Mouse (Mus musculus): ENCODE results near the gene Ppp2r5a. TPM values are rescaled to one million over a fixed set of nuclear protein-coding genes. Genes with fewer than 3 reads are reported as not detected.
A peak's percentile ranks its signal among the peaks of the same experiment; 100 is the strongest.

The Ppp2r5a gene
- polyA plus RNA-seq, 2 experiments from 2014 or later = 43.2 to 52.2 TPM

- no peak for ATAC-seq
Measured at GRCm38 (mm10) chr1:191375644-191375998, 27.5 kb downstream of the Ppp2r5a start.

- no peak for ATAC-seq
Measured at GRCm38 (mm10) chr1:191374993-191375643, 28.0 kb downstream of the Ppp2r5a start.

GRCm38 (mm10) chr1:191369140-191369539 is 33.9 kb downstream of the Ppp2r5a start:
- peak; percentile 62 for ATAC-seq

GRCm38 (mm10) chr1:191368193-191368592 is 34.9 kb downstream of the Ppp2r5a start:
- ATAC-seq = no peak

GRCm38 (mm10) chr1:191364477-191364876 is 38.6 kb downstream of the Ppp2r5a start:
- peak; percentile 62 for ATAC-seq

- no peak for ATAC-seq
Measured at GRCm38 (mm10) chr1:191362412-191362811, 40.7 kb downstream of the Ppp2r5a start.

GRCm38 (mm10) chr1:191359478-191359877 is 43.6 kb downstream of the Ppp2r5a start:
- ATAC-seq = no peak

- ATAC-seq = no peak
Measured at GRCm38 (mm10) chr1:191356936-191357335, 46.1 kb downstream of the Ppp2r5a start.

- ATAC-seq = no peak
Measured at GRCm38 (mm10) chr1:191353836-191354235, 49.2 kb downstream of the Ppp2r5a start.

GRCm38 (mm10) chr1:191352786-191353488 is 50.1 kb downstream of the Ppp2r5a start:
- ATAC-seq = peak; percentile 57

- no peak for ATAC-seq
Measured at GRCm38 (mm10) chr1:191350355-191350754, 52.7 kb downstream of the Ppp2r5a start.

- no peak for ATAC-seq
Measured at GRCm38 (mm10) chr1:191349486-191350037, 53.5 kb downstream of the Ppp2r5a start.

GRCm38 (mm10) chr1:191348996-191349395 is 54.1 kb downstream of the Ppp2r5a start:
- ATAC-seq = no peak

GRCm38 (mm10) chr1:191348592-191348991 is 54.5 kb downstream of the Ppp2r5a start:
- ATAC-seq = no peak

GRCm38 (mm10) chr1:191347602-191348001 is 55.5 kb downstream of the Ppp2r5a start:
- no peak for ATAC-seq

GRCm38 (mm10) chr1:191340530-191340929 is 62.5 kb downstream of the Ppp2r5a start:
- ATAC-seq = no peak

GRCm38 (mm10) chr1:191339876-191340275 is 63.2 kb downstream of the Ppp2r5a start:
- ATAC-seq = no peak

- ATAC-seq = no peak
Measured at GRCm38 (mm10) chr1:191334500-191334899, 68.6 kb downstream of the Ppp2r5a start.

GRCm38 (mm10) chr1:191330356-191330755 is 72.7 kb downstream of the Ppp2r5a start:
- ATAC-seq = no peak

- ATAC-seq = no peak
Measured at GRCm38 (mm10) chr1:191328019-191328441, 75.0 kb downstream of the Ppp2r5a start.

GRCm38 (mm10) chr1:191327258-191327657 is 75.8 kb downstream of the Ppp2r5a start:
- ATAC-seq = no peak

- ATAC-seq = peak; percentile 82
Measured at GRCm38 (mm10) chr1:191326233-191326882, 76.7 kb downstream of the Ppp2r5a start.

- peak; percentile 87 for ATAC-seq
Measured at GRCm38 (mm10) chr1:191325726-191326232, 77.3 kb downstream of the Ppp2r5a start, which contains the start of gene Tmem206. Tmem206 (plus strand) TSS chr1:191325912.
